Mouse (Mus musculus): ENCODE data around the gene Btbd3. TPM values are rescaled to one million over a fixed set of nuclear protein-coding genes. Genes with fewer than 3 reads are reported as not detected.

Gene Btbd3
- 2.3 and 3.2 TPM in 2 replicates for polyA plus RNA-seq (2012; rRNA removed)

GRCm38 (mm10) chr2:138256411-138256810, at the start of gene Btbd3:
TSS of gene Btbd3 (plus strand) at chr2:138256565.
- H3K36me3 ChIP-seq (ENCODE audit: control insufficient read depth, insufficient read depth, low read length), result no peaks in the 10 kb centered on the region
- TF ChIP-seq POLR2A (IDR thresholded peaks at IDR 0.05; ENCODE audit: control insufficient read depth, extremely low read depth, insufficient read depth, low read length, poor library complexity) (no peak), CTCF (IDR thresholded peaks at IDR 0.05; ENCODE audit: borderline replicate concordance, control insufficient read depth, extremely low read depth, insufficient read depth, low read length, poor library complexity) (no peak)
- H3K27ac ChIP-seq (ENCODE audit: control insufficient read depth, insufficient read depth, low read length), result no peak within 1 kb of the TSS
- H3K27me3 ChIP-seq (ENCODE audit: control insufficient read depth, insufficient read depth, low read length), result no peaks in the 10 kb centered on the region
- peaks cover 3% of the 10 kb centered on the region; the same call in 1 of the 2 replicates for H3K4me1 ChIP-seq (replicated peaks; ENCODE audit: control insufficient read depth, insufficient read depth, low read length)
- DNase-seq, result peak; percentile 64
- WGBS, result under 1% methylated on average over 39 of the region's 39 CpGs
- peak within 1 kb of the TSS; percentile 49 for H3K4me3 ChIP-seq (ENCODE audit: control insufficient read depth, insufficient read depth, low read length)

- Histone ChIP-seq H3K27ac (ENCODE audit: control insufficient read depth, insufficient read depth, low read length) (no peak overlapping the region), H3K4me1 (replicated peaks; ENCODE audit: control insufficient read depth, insufficient read depth, low read length) (no peaks in the 10 kb centered on the region), H3K36me3 (ENCODE audit: control insufficient read depth, insufficient read depth, low read length) (no peaks in the 10 kb centered on the region), H3K27me3 (ENCODE audit: control insufficient read depth, insufficient read depth, low read length) (no peaks in the 10 kb centered on the region), H3K4me3 (ENCODE audit: control insufficient read depth, insufficient read depth, low read length) (no peak overlapping the region)
- no peak for DNase-seq
- TF ChIP-seq CTCF (IDR thresholded peaks at IDR 0.05; ENCODE audit: borderline replicate concordance, control insufficient read depth, extremely low read depth, insufficient read depth, low read length, poor library complexity) (no peak), POLR2A (IDR thresholded peaks at IDR 0.05; ENCODE audit: control insufficient read depth, extremely low read depth, insufficient read depth, low read length, poor library complexity) (no peak)
- WGBS, result 37% methylated on average over 2 of the region's 2 CpGs
These were observed 40.8 kb upstream of the Btbd3 start for GRCm38 (mm10) chr2:138215561-138215960.

- Histone ChIP-seq H3K27me3 (ENCODE audit: control insufficient read depth, insufficient read depth, low read length) (no peaks in the 10 kb centered on the region), H3K4me1 (replicated peaks; ENCODE audit: control insufficient read depth, insufficient read depth, low read length) (no peaks in the 10 kb centered on the region), H3K4me3 (ENCODE audit: control insufficient read depth, insufficient read depth, low read length) (no peak overlapping the region), H3K27ac (ENCODE audit: control insufficient read depth, insufficient read depth, low read length) (no peak overlapping the region), H3K36me3 (ENCODE audit: control insufficient read depth, insufficient read depth, low read length) (no peaks in the 10 kb centered on the region)
- no peak for DNase-seq
- WGBS, result 91% methylated on average over 1 of the region's 1 CpGs
- TF ChIP-seq POLR2A (IDR thresholded peaks at IDR 0.05; ENCODE audit: control insufficient read depth, extremely low read depth, insufficient read depth, low read length, poor library complexity), result no peak
- TF ChIP-seq CTCF (IDR thresholded peaks at IDR 0.05; ENCODE audit: borderline replicate concordance, control insufficient read depth, extremely low read depth, insufficient read depth, low read length, poor library complexity), result no peak
These were observed 36.1 kb upstream of the Btbd3 start for GRCm38 (mm10) chr2:138220269-138220668.

GRCm38 (mm10) chr2:138232247-138232646, 24.1 kb upstream of the Btbd3 start:
- no peaks in the 10 kb centered on the region for H3K27me3 ChIP-seq (ENCODE audit: control insufficient read depth, insufficient read depth, low read length)
- no peaks in the 10 kb centered on the region for H3K4me1 ChIP-seq (replicated peaks; ENCODE audit: control insufficient read depth, insufficient read depth, low read length)
- 70% methylated on average over 5 of the region's 5 CpGs for WGBS
- no peak overlapping the region for H3K27ac ChIP-seq (ENCODE audit: control insufficient read depth, insufficient read depth, low read length)
- H3K4me3 ChIP-seq (ENCODE audit: control insufficient read depth, insufficient read depth, low read length), result no peak overlapping the region
- H3K36me3 ChIP-seq (ENCODE audit: control insufficient read depth, insufficient read depth, low read length), result no peaks in the 10 kb centered on the region
- TF ChIP-seq POLR2A (IDR thresholded peaks at IDR 0.05; ENCODE audit: control insufficient read depth, extremely low read depth, insufficient read depth, low read length, poor library complexity), result no peak
- no peak for TF ChIP-seq CTCF (IDR thresholded peaks at IDR 0.05; ENCODE audit: borderline replicate concordance, control insufficient read depth, extremely low read depth, insufficient read depth, low read length, poor library complexity)
- DNase-seq, result no peak

GRCm38 (mm10) chr2:138236149-138236548, 20.2 kb upstream of the Btbd3 start:
- Histone ChIP-seq H3K36me3 (ENCODE audit: control insufficient read depth, insufficient read depth, low read length) (no peaks in the 10 kb centered on the region), H3K27me3 (ENCODE audit: control insufficient read depth, insufficient read depth, low read length) (no peaks in the 10 kb centered on the region), H3K4me3 (ENCODE audit: control insufficient read depth, insufficient read depth, low read length) (no peak overlapping the region), H3K4me1 (replicated peaks; ENCODE audit: control insufficient read depth, insufficient read depth, low read length) (no peaks in the 10 kb centered on the region), H3K27ac (ENCODE audit: control insufficient read depth, insufficient read depth, low read length) (no peak overlapping the region)
- DNase-seq, result no peak
- 96% methylated on average over 2 of the region's 2 CpGs for WGBS
- TF ChIP-seq CTCF (IDR thresholded peaks at IDR 0.05; ENCODE audit: borderline replicate concordance, control insufficient read depth, extremely low read depth, insufficient read depth, low read length, poor library complexity), result no peak
- no peak for TF ChIP-seq POLR2A (IDR thresholded peaks at IDR 0.05; ENCODE audit: control insufficient read depth, extremely low read depth, insufficient read depth, low read length, poor library complexity)

- Histone ChIP-seq H3K27ac (ENCODE audit: control insufficient read depth, insufficient read depth, low read length) (no peak overlapping the region), H3K4me1 (replicated peaks; ENCODE audit: control insufficient read depth, insufficient read depth, low read length) (no peaks in the 10 kb centered on the region), H3K36me3 (ENCODE audit: control insufficient read depth, insufficient read depth, low read length) (no peaks in the 10 kb centered on the region), H3K27me3 (ENCODE audit: control insufficient read depth, insufficient read depth, low read length) (no peaks in the 10 kb centered on the region), H3K4me3 (ENCODE audit: control insufficient read depth, insufficient read depth, low read length) (no peak overlapping the region)
- no peak for DNase-seq
- no peak for TF ChIP-seq POLR2A (IDR thresholded peaks at IDR 0.05; ENCODE audit: control insufficient read depth, extremely low read depth, insufficient read depth, low read length, poor library complexity)
- WGBS, result 90% methylated on average over 5 of the region's 5 CpGs
These were observed 13.9 kb upstream of the Btbd3 start for GRCm38 (mm10) chr2:138242452-138242851.

GRCm38 (mm10) chr2:138245631-138246289, 10.6 kb upstream of the Btbd3 start:
- Histone ChIP-seq H3K4me3 (ENCODE audit: control insufficient read depth, insufficient read depth, low read length) (no peak overlapping the region), H3K4me1 (replicated peaks; ENCODE audit: control insufficient read depth, insufficient read depth, low read length) (no peaks in the 10 kb centered on the region), H3K27ac (ENCODE audit: control insufficient read depth, insufficient read depth, low read length) (no peak overlapping the region), H3K36me3 (ENCODE audit: control insufficient read depth, insufficient read depth, low read length) (no peaks in the 10 kb centered on the region), H3K27me3 (ENCODE audit: control insufficient read depth, insufficient read depth, low read length) (no peaks in the 10 kb centered on the region)
- TF ChIP-seq POLR2A (IDR thresholded peaks at IDR 0.05; ENCODE audit: control insufficient read depth, extremely low read depth, insufficient read depth, low read length, poor library complexity), result no peak
- TF ChIP-seq CTCF (IDR thresholded peaks at IDR 0.05; ENCODE audit: borderline replicate concordance, control insufficient read depth, extremely low read depth, insufficient read depth, low read length, poor library complexity), result no peak
- WGBS, result 44% methylated on average over 2 of the region's 2 CpGs
- no peak for DNase-seq
